Mouse (Mus musculus) small intestine, adult 2 months (tissue): ENCODE measurements at regions not wholly inside any gene's neighbourhood (a gene's known extent, or its start where the extent isn't known, plus 50 kb on each side); places are given as distances from the start of the nearest gene placed in this dataset.

Experiments
- CTCF ChIP-seq: fragments of 200-500 bp; IDR thresholded peaks from 2 replicates; pipeline ENCODE4 v1.5.1; 2012; ENCODE audit warnings: low read depth, mild to moderate bottlenecking, control low read depth, inconsistent platforms, low read length, moderate library complexity, mixed read lengths; ENCODE audit not compliant: insufficient replicate concordance, insufficient read length; ENCODE audit errors: extremely low read depth
- POLR2A ChIP-seq: fragments of 200-500 bp; IDR thresholded peaks from 2 replicates; pipeline ENCODE4 v1.6.1; 2012; ENCODE audit warnings: low read depth, mild to moderate bottlenecking, control low read depth, inconsistent platforms, low read length, moderate library complexity

DNA sequence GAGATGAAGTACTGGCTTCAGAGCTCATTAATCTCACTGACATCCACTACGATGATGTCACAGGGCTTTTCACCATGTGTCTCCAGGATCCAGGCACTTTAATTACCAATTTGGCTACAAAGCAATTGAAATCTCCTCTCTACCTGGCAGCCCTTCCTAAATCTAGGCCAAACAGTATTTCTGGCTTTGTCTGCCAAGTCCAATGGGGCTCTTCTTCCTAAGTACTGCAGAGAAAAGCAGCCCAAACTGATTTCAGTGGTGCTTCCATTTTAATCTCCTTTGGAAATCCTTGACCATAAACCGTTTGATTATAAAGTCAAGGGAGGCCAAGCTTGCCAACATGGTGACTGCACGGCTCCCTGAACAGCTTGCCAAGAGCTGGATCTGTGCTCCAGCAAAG is 534.7 kb downstream of the Tm4sf1 start:
- TF ChIP-seq CTCF (no peak), POLR2A (no peak)
